ENCODE assay signal across 9 mouse cellular contexts in the genomic region with DNA sequence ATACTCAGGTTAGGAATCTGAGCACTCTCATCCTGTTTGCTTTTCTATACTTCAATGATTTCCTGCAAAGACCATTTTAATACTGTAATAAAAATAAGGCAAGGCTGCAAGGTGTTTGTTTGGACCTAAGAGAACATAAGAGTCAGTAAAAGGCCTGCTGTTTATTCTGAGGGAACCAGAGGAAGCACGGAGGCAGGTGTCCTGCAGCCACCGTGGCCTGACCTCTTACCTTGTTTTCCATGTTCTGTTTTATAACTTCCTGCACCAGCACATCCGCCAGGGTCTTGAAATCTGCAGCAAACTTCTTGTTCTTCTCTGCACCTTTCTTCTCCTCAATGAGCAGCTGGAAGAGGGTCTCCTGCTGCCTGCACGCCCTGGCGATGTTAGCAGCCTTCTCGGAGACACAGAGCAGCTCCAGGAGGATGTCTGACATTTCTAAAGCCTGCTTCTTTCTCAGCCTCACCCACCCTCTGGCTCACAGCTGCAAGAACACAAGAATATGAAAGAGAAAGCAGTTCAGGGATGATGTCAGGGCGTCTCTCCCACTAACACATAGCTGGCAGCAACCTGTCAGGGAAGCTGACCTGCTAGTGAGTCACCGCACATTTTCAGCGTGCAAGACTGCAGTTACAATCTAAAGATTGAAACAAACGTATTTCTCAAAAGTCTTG. TPM values are rescaled to one million over a fixed set of nuclear protein-coding genes. Genes with fewer than 3 reads are reported as not detected.
DNase-seq lines count a peak whose midpoint lies in the region; ATAC-seq and TF ChIP-seq lines count a peak whose summit lies in the region.
"Had no signal": no experiment of that assay in that cellular context is flagged by ENCODE, and none has a peak within 500 bp of the region (broad histone marks: within the 10 kb centered on the region; RNA-seq: fewer than 3 reads in every experiment).

No protein-coding gene starts in this region.

- no peak for ATAC-seq in liver, embryonic 16.5 days (ENCODE audit: low read depth)

- H3K4me3 ChIP-seq in layer of hippocampus, adult 2 months, result peak overlapping the region; percentile 19; the same call in 1 of the 2 replicates
- no peak overlapping the region for H3K4me3 ChIP-seq in liver, embryonic 16.5 days (ENCODE audit: low read depth, low read length)
- H3K4me3 ChIP-seq: embryonic facial prominence, embryonic 12.5 days had no signal

- H3K4me2 ChIP-seq in liver, embryonic 16.5 days (ENCODE audit: low read depth, low read length), result peak overlapping the region; percentile 5
- H3K4me2 ChIP-seq: embryonic facial prominence, embryonic 12.5 days had no signal

- no peaks in the 10 kb centered on the region for H3K9me3 ChIP-seq in liver, embryonic 16.5 days (replicated peaks; ENCODE audit: control insufficient read depth, low read length)
- H3K9me3 ChIP-seq: embryonic facial prominence, embryonic 12.5 days had no signal

- H3K36me3 ChIP-seq in liver, embryonic 16.5 days (ENCODE audit: control insufficient read depth, insufficient read depth), result no peaks in the 10 kb centered on the region

- no peak overlapping the region for H3K9ac ChIP-seq in liver, embryonic 16.5 days (ENCODE audit: low read depth, low read length)
- H3K9ac ChIP-seq: embryonic facial prominence, embryonic 12.5 days had no signal

- whole genome bisulfite sequencing in liver, embryonic 16.5 days (ENCODE audit: insufficient replicate concordance), result 36% methylated on average over 10 of the region's 10 CpGs

- peaks cover 17% of the 10 kb centered on the region for H3K4me1 ChIP-seq in liver, embryonic 16.5 days (ENCODE audit: control insufficient read depth, low read depth, low read length)
- H3K4me1 ChIP-seq: embryonic facial prominence, embryonic 12.5 days had no signal

- H3K27ac ChIP-seq in layer of hippocampus, adult 2 months, result peak overlapping the region; percentile 77
- H3K27ac ChIP-seq in liver, embryonic 16.5 days (ENCODE audit: low read length), result peak overlapping the region; percentile 64
- H3K27ac ChIP-seq: embryonic facial prominence, embryonic 12.5 days had no signal

- DNase-seq in layer of hippocampus, adult 2 months (ENCODE audit: low spot score in 2 of 2), result peak; percentile 27 to 55
- no peak for DNase-seq in layer of hippocampus, adult 9-10 months (ENCODE audit: low spot score)
- DNase-seq in MN1 (ENCODE audit: low spot score), result peak; percentile 69
- DNase-seq in heart, adult 8-10 months (ENCODE audit: low spot score), result peak; percentile 50
- peak; percentile 45 to 51 for DNase-seq in right cerebral cortex, postnatal 10 days (ENCODE audit: low spot score in 2 of 2)
- DNase-seq in cerebellum, adult 9-10 months, result no peak
- DNase-seq in retina, postnatal 1 day, result no peak

- no peak for TF ChIP-seq CTCF in layer of hippocampus, adult 2 months (conservative IDR thresholded peaks at IDR 0.05)

- no peaks in the 10 kb centered on the region for H3K27me3 ChIP-seq in liver, embryonic 16.5 days (ENCODE audit: control insufficient read depth, insufficient read depth, low read depth, low read length)
- H3K27me3 ChIP-seq: embryonic facial prominence, embryonic 12.5 days had no signal

RNA-seq across cellular contexts. Expression of a gene that starts 18.3 kb away (rescaled TPM):
- total RNA-seq in layer of hippocampus, adult 2 months (2021), result 10 to 100 TPM; 37.9 to 39.0 TPM
- 10 to 100 TPM; 11.8 to 20.0 (median 16.8) TPM for total RNA-seq in heart, adult 8-10 months (2022)
- 5.3 and 5.6 TPM in 2 replicates for polyA plus RNA-seq in liver, embryonic 16.5 days (2015; fragmentation: Nextera tagmentation; extraction: Ambion mirVana)

RNA-seq across cellular contexts. Expression of a gene that starts 45.5 kb away (rescaled TPM):
- total RNA-seq in layer of hippocampus, adult 2 months (2021), result 10 to 100 TPM; 17.4 to 18.0 TPM
- total RNA-seq in heart, adult 8-10 months (2022), result 10 to 100 TPM; 84.4 to 94.4 (median 88.9) TPM
- polyA plus RNA-seq in liver, embryonic 16.5 days (2015; fragmentation: Nextera tagmentation; extraction: Ambion mirVana), result 14.8 and 16.7 TPM in 2 replicates

Comparison
In these comparisons a context has a peak if more than half of its experiments do, and no peak if none do; other contexts are left out.
1. DNase-seq: peak in layer of hippocampus, adult 2 months (2 of 2), MN1 (single experiment), heart, adult 8-10 months (single experiment) and right cerebral cortex, postnatal 10 days (2 of 2); none in layer of hippocampus, adult 9-10 months (single experiment), cerebellum, adult 9-10 months (single experiment) and retina, postnatal 1 day (single experiment).
2. RNA of a gene that starts 45.5 kb away (total RNA-seq): 84.4 to 94.4 TPM in heart, adult 8-10 months; 17.4 to 18.0 TPM in layer of hippocampus, adult 2 months; every median in the first group is over 4 times any median in the second.